Mouse (Mus musculus): ENCODE measurements around the gene Tas1r2.
A peak's percentile ranks its signal among the peaks of the same experiment; 100 is the strongest.

DNA sequence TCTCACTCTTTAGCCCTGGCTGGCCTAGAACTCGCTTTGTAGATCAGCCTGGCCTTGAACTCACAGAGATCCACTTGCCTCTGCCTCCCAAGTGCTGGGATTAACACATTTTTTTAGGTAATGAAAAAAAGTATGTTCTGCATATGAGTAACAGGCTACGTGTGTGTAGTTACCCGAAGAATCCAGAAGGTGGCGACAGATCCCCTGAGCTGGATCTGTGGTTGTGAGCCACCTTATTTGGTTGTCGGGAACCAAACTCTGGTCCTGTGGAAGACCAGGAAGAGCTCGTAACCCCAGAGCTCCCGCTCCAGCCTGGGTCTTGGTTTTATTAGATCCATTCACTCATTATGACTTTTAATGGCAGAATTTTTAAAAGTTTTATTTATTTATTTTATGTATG is 6.4 kb upstream of the Tas1r2 start:
- TF ChIP-seq POLR2A (IDR thresholded peaks at IDR 0.05; ENCODE audit: borderline replicate concordance, control insufficient read depth, low read depth, low read length) (no peak), CTCF (IDR thresholded peaks at IDR 0.05; ENCODE audit: control insufficient read depth, insufficient read depth, low read length) (peak; percentile 31; the same call in 1 of the 2 replicates)
